Mouse (Mus musculus) thymus, adult 2 months (tissue): ENCODE measurements at regions not wholly inside any gene's neighbourhood (a gene's known extent, or its start where the extent isn't known, plus 50 kb on each side); places are given as distances from the start of the nearest gene placed in this dataset.

Experiments
- DNase-seq: peaks from one replicate; pipeline ENCODE4 v3.0.0; 2021
- H3K27ac ChIP-seq: fragments of 200-500 bp; 2 replicates; pipeline ENCODE4 v1.5.1; 2012; ENCODE audit warnings: low read length, control low read depth; ENCODE audit not compliant: control insufficient read depth, insufficient read depth
- H3K27me3 ChIP-seq: fragments of 200-500 bp; 2 replicates; pipeline ENCODE4 v1.6.1; 2012; ENCODE audit warnings: mild to moderate bottlenecking, low read length, moderate library complexity, mixed read lengths; ENCODE audit not compliant: control insufficient read depth, insufficient read depth
- H3K36me3 ChIP-seq: fragments of 200-500 bp; 2 replicates; pipeline ENCODE4 v1.6.1; 2012; ENCODE audit warnings: mild to moderate bottlenecking, low read length, moderate library complexity; ENCODE audit not compliant: control insufficient read depth, insufficient read depth
- H3K4me1 ChIP-seq: fragments of 200-500 bp; replicated peaks from 2 replicates; pipeline ENCODE4 v1.6.1; 2012; ENCODE audit warnings: low read length; ENCODE audit not compliant: control insufficient read depth, insufficient read depth
- H3K4me3 ChIP-seq: fragments of 200-500 bp; 2 replicates; pipeline ENCODE4 v1.5.1; 2012; ENCODE audit warnings: mild to moderate bottlenecking, low read length, control low read depth, moderate library complexity; ENCODE audit not compliant: control insufficient read depth, insufficient read depth
- CTCF ChIP-seq: fragments of 200-500 bp; IDR thresholded peaks from 2 replicates; pipeline ENCODE4 v1.5.1; 2012; ENCODE audit warnings: mild to moderate bottlenecking, control low read depth, low read length, moderate library complexity, borderline replicate concordance; ENCODE audit not compliant: control insufficient read depth, poor library complexity, insufficient read depth; ENCODE audit errors: extremely low read depth
- POLR2A ChIP-seq: fragments of 200-500 bp; IDR thresholded peaks from 2 replicates; pipeline ENCODE4 v1.6.1; 2012; ENCODE audit warnings: mild to moderate bottlenecking, low read length, control low read depth, moderate library complexity; ENCODE audit not compliant: control insufficient read depth, poor library complexity, insufficient read depth; ENCODE audit errors: extremely low read depth
- WGBS: fragments of 180-500 bp; shearing (Covaris S2); methylation state at CpG from one replicate; pipeline ENCODE4 v1.1.7; 2018; 5-methylcytosine and 5-hydroxymethylcytosine counted together

GRCm38 (mm10) chr12:68601366-68601765 is 557.6 kb downstream of the Rps29 start:
- TF ChIP-seq POLR2A: no peak
- no peak for TF ChIP-seq CTCF
- Histone ChIP-seq H3K27ac (no peak overlapping the region), H3K36me3 (no peaks in the 10 kb centered on the region), H3K4me1 (no peaks in the 10 kb centered on the region), H3K4me3 (no peak overlapping the region), H3K27me3 (no peaks in the 10 kb centered on the region)
- no peak for DNase-seq

- Histone ChIP-seq H3K4me1 (no peaks in the 10 kb centered on the region), H3K27me3 (no peaks in the 10 kb centered on the region), H3K27ac (no peak overlapping the region), H3K4me3 (no peak overlapping the region), H3K36me3 (no peaks in the 10 kb centered on the region)
- no peak for DNase-seq
- TF ChIP-seq CTCF: no peak
- no peak for TF ChIP-seq POLR2A
- 33% methylated on average over 7 of the region's 7 CpGs for WGBS
These were observed 559.0 kb downstream of the Rps29 start for GRCm38 (mm10) chr12:68599681-68600596.

- Histone ChIP-seq H3K4me3 (no peak overlapping the region), H3K36me3 (no peaks in the 10 kb centered on the region), H3K27me3 (no peaks in the 10 kb centered on the region), H3K4me1 (no peaks in the 10 kb centered on the region), H3K27ac (no peak overlapping the region)
- WGBS: 93% methylated on average over 8 of the region's 8 CpGs
- no peak for DNase-seq
- TF ChIP-seq POLR2A (no peak), CTCF (no peak)
These were observed 559.9 kb downstream of the Rps29 start for GRCm38 (mm10) chr12:68599016-68599616.

GRCm38 (mm10) chr12:68585524-68585872 is 573.5 kb downstream of the Rps29 start:
- Histone ChIP-seq H3K4me3 (no peak overlapping the region), H3K4me1 (no peaks in the 10 kb centered on the region), H3K27ac (no peak overlapping the region), H3K36me3 (no peaks in the 10 kb centered on the region), H3K27me3 (no peaks in the 10 kb centered on the region)
- 97% methylated on average over 3 of the region's 3 CpGs for WGBS
- no peak for DNase-seq
- TF ChIP-seq POLR2A: no peak

GRCm38 (mm10) chr12:68584786-68585523 is 574.0 kb downstream of the Rps29 start:
- H3K27me3 ChIP-seq: no peaks in the 10 kb centered on the region
- no peaks in the 10 kb centered on the region for H3K4me1 ChIP-seq
- H3K4me3 ChIP-seq: no peak overlapping the region
- 48% methylated on average over 6 of the region's 6 CpGs for WGBS
- TF ChIP-seq POLR2A (no peak), CTCF (no peak)
- H3K36me3 ChIP-seq: no peaks in the 10 kb centered on the region
- no peak overlapping the region for H3K27ac ChIP-seq
- no peak for DNase-seq

- TF ChIP-seq CTCF: no peak
- TF ChIP-seq POLR2A: no peak
- H3K27ac ChIP-seq: no peak overlapping the region
- H3K27me3 ChIP-seq: no peaks in the 10 kb centered on the region
- 62% methylated on average over 5 of the region's 5 CpGs for WGBS
- no peaks in the 10 kb centered on the region for H3K36me3 ChIP-seq
- no peaks in the 10 kb centered on the region for H3K4me1 ChIP-seq
- H3K4me3 ChIP-seq: no peak overlapping the region
- no peak for DNase-seq
These were observed 579.1 kb downstream of the Rps29 start for GRCm38 (mm10) chr12:68579909-68580308.

- Histone ChIP-seq H3K4me3 (no peak overlapping the region), H3K27ac (no peak overlapping the region), H3K36me3 (no peaks in the 10 kb centered on the region), H3K27me3 (no peaks in the 10 kb centered on the region), H3K4me1 (no peaks in the 10 kb centered on the region)
- 89% methylated on average over 6 of the region's 6 CpGs for WGBS
- no peak for TF ChIP-seq POLR2A
- no peak for DNase-seq
These were observed 581.5 kb downstream of the Rps29 start for GRCm38 (mm10) chr12:68577453-68577852.
